Mouse (Mus musculus): ENCODE measurements around the gene Vsx1.

DNA sequence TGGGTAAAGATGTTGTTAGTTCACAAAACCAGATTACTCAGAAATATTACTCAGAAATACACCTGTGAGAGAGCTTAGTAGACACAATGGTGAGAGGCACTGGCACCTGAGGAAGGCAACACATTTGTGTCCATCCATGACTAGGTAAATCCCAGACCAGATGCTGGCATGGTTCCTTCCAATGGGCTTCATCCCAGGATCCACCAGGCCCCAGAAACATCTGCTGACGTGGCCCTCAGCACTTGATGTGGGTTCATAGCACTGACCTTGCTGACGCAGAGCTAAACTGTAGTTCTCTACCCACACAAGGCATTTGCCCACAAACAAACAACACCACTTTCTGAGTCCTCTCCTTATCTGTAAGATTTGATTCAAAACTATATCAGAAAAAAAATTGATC, 34.3 kb downstream of the Vsx1 start:
- TF ChIP-seq MEF2A (IDR thresholded peaks at IDR 0.05; ENCODE audit: borderline replicate concordance, low read depth, low read length) (no peak), CTCF (conservative IDR thresholded peaks at IDR 0.05 in 1 of 2, IDR thresholded peaks at IDR 0.05 in 1 of 2; ENCODE audit: low read depth in 2 of 2, low read length in 2 of 2) (no peak), TBP (conservative IDR thresholded peaks at IDR 0.05; ENCODE audit: low read depth, low read length) (no peak), ZNF384 (IDR thresholded peaks at IDR 0.05; ENCODE audit: low read depth, low read length) (no peak), NRF1 (IDR thresholded peaks at IDR 0.05; ENCODE audit: low read depth, low read length) (no peak), CHD2 (IDR thresholded peaks at IDR 0.05; ENCODE audit: low read length) (no peak), USF1 (IDR thresholded peaks at IDR 0.05; ENCODE audit: low read depth, low read length) (no peak), EP300 (IDR thresholded peaks at IDR 0.05; ENCODE audit: low read length) (no peak), POLR2A (IDR thresholded peaks at IDR 0.05; ENCODE audit: low read depth, low read length) (no peak), JUN (IDR thresholded peaks at IDR 0.05; ENCODE audit: insufficient read depth, low read depth, low read length) (no peak), ELF1 (IDR thresholded peaks at IDR 0.05; ENCODE audit: low read depth, low read length) (no peak)
